ENCODE assay signal across 10 mouse cellular contexts in the genomic region with DNA sequence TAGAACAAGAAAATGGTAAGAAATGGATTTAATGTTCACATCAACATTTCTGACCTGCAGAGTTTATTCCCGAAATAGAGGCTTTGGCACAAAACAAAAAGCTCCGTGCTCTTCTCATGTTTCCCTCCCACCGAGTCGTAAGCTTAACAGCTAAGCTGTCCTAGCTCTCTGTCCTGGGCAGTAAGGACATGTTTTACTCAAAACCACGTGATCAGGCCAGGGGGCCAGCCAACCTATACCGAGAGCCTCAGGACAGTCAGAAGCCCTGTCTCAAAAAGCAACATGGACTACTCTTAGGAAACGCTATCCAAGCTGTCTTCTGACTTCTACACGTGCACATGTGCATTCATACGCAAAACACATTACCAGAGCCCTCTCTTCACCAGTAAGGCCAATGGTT.
"Had no signal": no experiment of that assay in that cellular context is flagged by ENCODE, and none has a peak within 500 bp of the region (broad histone marks: within the 10 kb centered on the region; RNA-seq: fewer than 3 reads in every experiment).

No protein-coding gene starts in this region.

- H3K36me3 ChIP-seq: kidney, embryonic 15.5 days; limb, embryonic 15.5 days; liver, embryonic 13.5 days; midbrain, embryonic 12.5 days had no signal

- H3K4me1 ChIP-seq: midbrain, embryonic 12.5 days had no signal

- H3K4me2 ChIP-seq: kidney, embryonic 15.5 days; limb, embryonic 15.5 days; liver, embryonic 13.5 days; midbrain, embryonic 12.5 days had no signal

- H3K4me3 ChIP-seq: kidney, embryonic 15.5 days; limb, embryonic 15.5 days; liver, embryonic 13.5 days; midbrain, embryonic 12.5 days had no signal

- DNase-seq: kidney, postnatal 14 days; left cerebral cortex, postnatal 4 days; liver, embryonic 13.5 days; lung, adult 18-20 months; right cerebral cortex, postnatal 14 days; thymus, adult 18-20 months; thymus, postnatal 25 days had no signal

- H3K9me3 ChIP-seq: kidney, embryonic 15.5 days; limb, embryonic 15.5 days; liver, embryonic 13.5 days; midbrain, embryonic 12.5 days had no signal

- H3K9ac ChIP-seq: kidney, embryonic 15.5 days; limb, embryonic 15.5 days; liver, embryonic 13.5 days; midbrain, embryonic 12.5 days had no signal

- H3K27me3 ChIP-seq: kidney, embryonic 15.5 days; limb, embryonic 15.5 days; liver, embryonic 13.5 days; midbrain, embryonic 12.5 days had no signal

- H3K27ac ChIP-seq: kidney, embryonic 15.5 days; limb, embryonic 15.5 days; liver, embryonic 13.5 days; midbrain, embryonic 12.5 days had no signal
